Mouse (Mus musculus): ENCODE measurements around the gene Gm6899. TPM values are rescaled to one million over a fixed set of nuclear protein-coding genes. Genes with fewer than 3 reads are reported as not detected.

Gene Gm6899
- total RNA-seq, 2 experiments from 2014 or later = not detected

DNA sequence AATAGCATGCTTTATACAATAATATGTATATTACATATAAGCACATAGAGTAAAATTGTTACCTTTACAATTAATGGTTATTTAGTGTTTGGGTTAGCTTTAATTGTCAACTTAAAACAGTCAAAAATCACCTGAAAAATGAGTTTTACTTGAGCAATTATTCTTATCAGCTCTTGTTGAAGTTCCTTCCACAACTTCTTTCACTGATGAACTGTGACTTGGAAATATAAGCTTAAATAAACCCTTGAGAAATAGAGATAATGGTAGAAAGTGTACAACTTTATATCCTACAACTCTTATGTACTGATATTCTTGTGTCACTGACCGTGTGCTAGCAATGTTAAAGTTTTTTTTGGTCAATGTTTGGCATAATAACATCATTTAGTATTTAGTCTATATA lies 43.2 kb downstream of the Gm6899 start:
- intact Hi-C loops (cut with DNase I) = no loop called here
- DNase-seq (ENCODE audit: low spot score in 2 of 2) = no peak

DNA sequence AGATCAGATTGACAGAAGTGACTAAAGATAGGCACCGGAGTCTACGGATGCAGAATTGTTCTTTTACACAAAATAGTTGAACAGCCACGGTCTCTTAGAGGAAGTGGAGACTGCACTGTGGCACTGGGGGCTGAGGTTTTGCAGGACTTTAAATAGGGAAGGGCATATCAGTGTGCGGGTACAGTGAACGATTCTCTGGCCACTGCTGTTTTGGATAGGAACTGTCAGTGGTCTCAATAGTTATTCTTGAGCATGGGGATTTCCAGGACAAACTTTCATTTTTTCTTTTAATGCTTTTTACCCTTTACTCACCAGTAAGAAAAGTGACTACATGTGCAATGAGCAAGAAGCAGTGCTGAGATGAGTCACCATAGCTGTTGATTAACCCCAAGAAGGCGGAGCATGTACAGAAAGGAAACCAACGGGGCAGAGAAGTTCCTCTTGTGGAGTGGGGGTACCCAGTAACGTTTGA lies 47.3 kb downstream of the Gm6899 start:
- DNase-seq (ENCODE audit: low spot score in 2 of 2) = no peak

DNA sequence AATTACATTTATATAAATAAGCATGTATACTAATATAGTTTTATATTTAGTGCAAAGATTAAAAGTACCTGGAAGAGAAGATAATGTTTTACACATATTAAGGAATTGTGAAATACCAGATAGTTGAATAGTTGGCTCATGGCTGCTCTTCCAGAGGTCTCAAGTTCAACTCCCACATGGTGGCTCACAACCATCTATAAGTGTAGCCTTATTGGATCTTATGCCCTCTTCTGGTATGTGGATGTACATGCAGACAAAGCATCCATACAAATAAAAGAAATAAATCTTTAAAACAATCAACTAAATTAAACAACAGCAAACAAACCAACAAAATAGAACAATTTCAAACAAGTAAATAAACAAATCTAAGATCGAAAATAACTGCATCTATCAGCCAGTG lies 49.1 kb downstream of the Gm6899 start:
- intact Hi-C loops (cut with DNase I) = no loop called here
- DNase-seq (ENCODE audit: low spot score in 2 of 2) = no peak

More for the DNA sequence above, 47.3 kb downstream of the Gm6899 start:
- intact Hi-C loops (cut with DNase I) = no loop called here

Other genes with a start within 250 kb of the Gm6899 start
- 10 to 100 TPM in 1 of 2 experiments, 1 to 10 TPM in 1; 8.6 to 10.6 TPM for gene Fancl, start 207.1 kb upstream of the Gm6899 start, total RNA-seq (2021)
- gene Vrk2, start 758 bp downstream of the Gm6899 start, total RNA-seq (2021) = 1 to 10 TPM; 1.9 to 3.3 TPM

Measured in left cerebral cortex, postnatal 14 days (tissue).